Mouse (Mus musculus) kidney, adult 2 months (tissue): ENCODE measurements around the gene Gon4l. TPM values are rescaled to one million over a fixed set of nuclear protein-coding genes. Genes with fewer than 3 reads are reported as not detected.

Experiments used
- DNase-seq: peaks from one replicate; pipeline ENCODE4 v3.0.0; 2021
- H3K27ac ChIP-seq: fragments of 200-500 bp; 2 replicates; pipeline ENCODE4 v1.5.1; 2012; ENCODE audit warnings: low read depth, low read length, control low read depth, inconsistent platforms; ENCODE audit not compliant: insufficient read depth
- H3K27me3 ChIP-seq: fragments of 200-500 bp; replicated peaks from 2 replicates; pipeline ENCODE4 v1.6.1; 2012; ENCODE audit warnings: mild to moderate bottlenecking, moderate library complexity, low read length, inconsistent platforms; ENCODE audit not compliant: control insufficient read depth, insufficient read depth
- H3K36me3 ChIP-seq: fragments of 200-500 bp; 2 replicates; pipeline ENCODE4 v1.6.1; 2012; ENCODE audit warnings: mild to moderate bottlenecking, moderate library complexity, low read length, inconsistent platforms; ENCODE audit not compliant: control insufficient read depth, insufficient read depth
- H3K4me1 ChIP-seq: fragments of 200-500 bp; 2 replicates; pipeline ENCODE4 v1.6.1; 2011; ENCODE audit warnings: low read length; ENCODE audit not compliant: control insufficient read depth, insufficient read depth
- H3K4me3 ChIP-seq: fragments of 200-500 bp; 2 replicates; pipeline ENCODE4 v1.5.1; 2011; ENCODE audit warnings: mild to moderate bottlenecking, low read depth, low read length, control low read depth; ENCODE audit not compliant: insufficient read depth
- CTCF ChIP-seq: fragments of 200-500 bp; conservative IDR thresholded peaks from 2 replicates; pipeline ENCODE4 v1.5.1; 2011; ENCODE audit warnings: low read depth, mild to moderate bottlenecking, control low read depth, low read length, moderate library complexity, mixed read lengths; ENCODE audit not compliant: insufficient read depth, insufficient read length
- POLR2A ChIP-seq: fragments of 200-500 bp; IDR thresholded peaks from one replicate; pipeline ENCODE4 v1.6.1; 2011; ENCODE audit warnings: low read depth, low read length, control low read depth
- WGBS: fragments of 180-500 bp; shearing (Covaris S2); methylation state at CpG from one replicate; pipeline ENCODE4 v1.1.7; 2018; 5-methylcytosine and 5-hydroxymethylcytosine counted together
- polyA plus RNA-seq: library from polyadenylated mRNA; depleted of rRNA; stranded (reverse); fragments of >200 nt; gene quantifications from 2 replicates; pipeline ENCODE4 v1.2.3, GENCODE M21; 2012; rRNA removed

Gon4l gene
- polyA plus RNA-seq, 1 experiment: 11.8 TPM

GRCm38 (mm10) chr3:88942316-88942880 is 107.4 kb downstream of the Gon4l start:
- Histone ChIP-seq H3K36me3 (no peaks in the 10 kb centered on the region), H3K4me1 (peaks cover 4% of the 10 kb centered on the region; the same call in 1 of the 2 replicates), H3K4me3 (no peak overlapping the region), H3K27ac (no peak overlapping the region), H3K27me3 (no peaks in the 10 kb centered on the region)
- 95% methylated on average over 10 of the region's 10 CpGs for WGBS
- no peak for TF ChIP-seq POLR2A
- no peak for TF ChIP-seq CTCF
- no peak for DNase-seq

- WGBS: 97% methylated on average over 4 of the region's 4 CpGs
- Histone ChIP-seq H3K4me1 (peaks cover 11% of the 10 kb centered on the region), H3K36me3 (no peaks in the 10 kb centered on the region), H3K27ac (no peak overlapping the region), H3K27me3 (no peaks in the 10 kb centered on the region), H3K4me3 (no peak overlapping the region)
- TF ChIP-seq CTCF (no peak), POLR2A (no peak)
- no peak for DNase-seq
Observed at GRCm38 (mm10) chr3:88944109-88944508, 109.1 kb downstream of the Gon4l start.

- DNase-seq: peak; percentile 94
- Histone ChIP-seq H3K27ac (peak overlapping the region; percentile 91), H3K4me1 (peaks cover 18% of the 10 kb centered on the region), H3K36me3 (no peaks in the 10 kb centered on the region), H3K4me3 (peak overlapping the region; percentile 93), H3K27me3 (no peaks in the 10 kb centered on the region)
- WGBS: 2% methylated on average over 69 of the region's 92 CpGs
- no peak for TF ChIP-seq CTCF
- peak; percentile 84 for TF ChIP-seq POLR2A
Observed at GRCm38 (mm10) chr3:88949786-88950575, 115.0 kb downstream of the Gon4l start.

GRCm38 (mm10) chr3:88950576-88951326 is 115.7 kb downstream of the Gon4l start, which contains the start of the genes Ash1l and Dap3:
TSS of gene Ash1l (plus strand) at chr3:88950622.
TSS of gene Dap3 (minus strand) at chr3:88951181.
- TF ChIP-seq CTCF (no peak; the same call in 1 of the 2 replicates), POLR2A (peak; percentile 6)
- no peaks in the 10 kb centered on the region for H3K27me3 ChIP-seq
- DNase-seq: peak; percentile 83
- peaks cover 18% of the 10 kb centered on the region for H3K4me1 ChIP-seq
- H3K4me3 ChIP-seq: peak within 1 kb of the TSS; percentile 93
- H3K36me3 ChIP-seq: no peaks in the 10 kb centered on the region
- WGBS: 1% methylated on average over 36 of the region's 64 CpGs
- H3K27ac ChIP-seq: peak within 1 kb of the TSS; percentile 99

GRCm38 (mm10) chr3:88951327-88951800 is 116.3 kb downstream of the Gon4l start:
- H3K27ac ChIP-seq: peak overlapping the region; percentile 99
- 1% methylated on average over 5 of the region's 5 CpGs for WGBS
- peak overlapping the region; percentile 93 for H3K4me3 ChIP-seq
- H3K4me1 ChIP-seq: peaks cover 18% of the 10 kb centered on the region
- H3K36me3 ChIP-seq: no peaks in the 10 kb centered on the region
- no peak for TF ChIP-seq CTCF
- TF ChIP-seq POLR2A: no peak
- H3K27me3 ChIP-seq: no peaks in the 10 kb centered on the region
- DNase-seq: no peak

- peaks cover 12% of the 10 kb centered on the region for H3K4me1 ChIP-seq
- H3K36me3 ChIP-seq: no peaks in the 10 kb centered on the region
- no peak for TF ChIP-seq CTCF
- no peak for TF ChIP-seq POLR2A
- peak; percentile 73 for DNase-seq
- no peak overlapping the region for H3K27ac ChIP-seq
- no peak overlapping the region for H3K4me3 ChIP-seq
- no peaks in the 10 kb centered on the region for H3K27me3 ChIP-seq
- 26% methylated on average over 4 of the region's 4 CpGs for WGBS
Observed at GRCm38 (mm10) chr3:88953246-88953645, 118.2 kb downstream of the Gon4l start.

- no peak for DNase-seq
- H3K27ac ChIP-seq: no peak overlapping the region
- TF ChIP-seq POLR2A (no peak), CTCF (no peak)
Observed at GRCm38 (mm10) chr3:88953736-88954135, 118.7 kb downstream of the Gon4l start.

More at GRCm38 (mm10) chr3:88953736-88954135, 118.7 kb downstream of the Gon4l start:
- H3K27me3 ChIP-seq: no peaks in the 10 kb centered on the region
- H3K36me3 ChIP-seq: no peaks in the 10 kb centered on the region
- peaks cover 11% of the 10 kb centered on the region; the same call in 1 of the 2 replicates for H3K4me1 ChIP-seq
- H3K4me3 ChIP-seq: no peak overlapping the region

Other genes with a start within 250 kb of the Gon4l start
- gene Arhgef2, start 229.3 kb upstream of the Gon4l start, polyA plus RNA-seq: 74.5 and 80.7 TPM in 2 replicates
- gene Rxfp4, start 182.1 kb upstream of the Gon4l start, polyA plus RNA-seq: 0.06 TPM in 1 of 2 replicates, not detected in the other
- gene Khdc4, start 149.4 kb upstream of the Gon4l start, polyA plus RNA-seq: 41.2 and 45.6 TPM in 2 replicates
- gene Rit1, start 118.4 kb upstream of the Gon4l start, polyA plus RNA-seq: 37.2 and 48.1 TPM in 2 replicates
- gene Syt11, start 60.1 kb upstream of the Gon4l start, polyA plus RNA-seq: 7.3 and 8.2 TPM in 2 replicates
- 35.9 and 41.1 TPM in 2 replicates for gene Msto1, start 78.8 kb downstream of the Gon4l start, polyA plus RNA-seq
- 7.8 and 8.9 TPM in 2 replicates for gene Ash1l, start 115.4 kb downstream of the Gon4l start, polyA plus RNA-seq
- 57.0 and 78.0 TPM in 2 replicates for gene Dap3, start 116.0 kb downstream of the Gon4l start, polyA plus RNA-seq